In genomic region chr5:105609683-105610082, GRCm38 (mm10) we compare ENCODE assay signal across 8 mouse cellular contexts.
DNase-seq lines count a peak whose midpoint lies in the region; ATAC-seq lines count a peak whose summit lies in the region.

No protein-coding gene starts in this region.

- H3K4me3 ChIP-seq in heart, embryonic 12.5 days: no peak overlapping the region
- no peak overlapping the region for H3K4me3 ChIP-seq in intestine, embryonic 15.5 days (replicated peaks)
- no peak overlapping the region for H3K4me3 ChIP-seq in midbrain, embryonic 15.5 days

- intact Hi-C loops in heart, postnatal 14 days (cut with DNase I): no loop called here

- 75% methylated on average over 12 of the region's 12 CpGs for WGBS in heart, embryonic 12.5 days
- WGBS in intestine, embryonic 15.5 days: 65% methylated on average over 12 of the region's 12 CpGs
- 80% methylated on average over 12 of the region's 12 CpGs for WGBS in midbrain, embryonic 15.5 days

- H3K36me3 ChIP-seq in heart, embryonic 12.5 days: peaks cover 46% of the 10 kb centered on the region
- H3K36me3 ChIP-seq in intestine, embryonic 15.5 days: peaks cover 8% of the 10 kb centered on the region; the same call in 1 of the 2 replicates
- peaks cover 22% of the 10 kb centered on the region for H3K36me3 ChIP-seq in midbrain, embryonic 15.5 days (replicated peaks)

- H3K27ac ChIP-seq in heart, embryonic 12.5 days (ENCODE audit: poor library complexity, severe bottlenecking): no peak overlapping the region
- H3K27ac ChIP-seq in intestine, embryonic 15.5 days: no peak overlapping the region
- no peak overlapping the region for H3K27ac ChIP-seq in midbrain, embryonic 15.5 days

- no peak for DNase-seq in heart, postnatal 14 days
- peak; percentile 85 for DNase-seq in R1 (ENCODE audit: low read depth, low spot score)
- DNase-seq in adrenal gland, postnatal 36 days: no peak
- DNase-seq in thymus, postnatal 10 days (ENCODE audit: low spot score in 2 of 2): no peak
- DNase-seq in cerebellum, adult 11-12 months: no peak

- no peak overlapping the region for H3K9ac ChIP-seq in heart, embryonic 12.5 days
- no peak overlapping the region for H3K9ac ChIP-seq in intestine, embryonic 15.5 days
- no peak overlapping the region for H3K9ac ChIP-seq in midbrain, embryonic 15.5 days

- no peaks in the 10 kb centered on the region for H3K9me3 ChIP-seq in heart, embryonic 12.5 days (replicated peaks)
- no peaks in the 10 kb centered on the region for H3K9me3 ChIP-seq in intestine, embryonic 15.5 days
- no peaks in the 10 kb centered on the region for H3K9me3 ChIP-seq in midbrain, embryonic 15.5 days

- H3K4me1 ChIP-seq in heart, embryonic 12.5 days (replicated peaks): no peaks in the 10 kb centered on the region; the same call in 1 of the 2 replicates
- no peaks in the 10 kb centered on the region for H3K4me1 ChIP-seq in intestine, embryonic 15.5 days (replicated peaks)
- H3K4me1 ChIP-seq in midbrain, embryonic 15.5 days: no peaks in the 10 kb centered on the region

- H3K4me2 ChIP-seq in heart, embryonic 12.5 days: no peak overlapping the region
- H3K4me2 ChIP-seq in intestine, embryonic 15.5 days (replicated peaks): no peak overlapping the region
- no peak overlapping the region for H3K4me2 ChIP-seq in midbrain, embryonic 15.5 days

- H3K27me3 ChIP-seq in heart, embryonic 12.5 days (replicated peaks): no peaks in the 10 kb centered on the region
- H3K27me3 ChIP-seq in intestine, embryonic 15.5 days (replicated peaks): no peaks in the 10 kb centered on the region
- no peaks in the 10 kb centered on the region for H3K27me3 ChIP-seq in midbrain, embryonic 15.5 days (replicated peaks)

- ATAC-seq in heart, embryonic 12.5 days (ENCODE audit: insufficient number of reproducible peaks, low FRiP score): peak; percentile 58; the same call in 1 of the 2 replicates
- peak; percentile 59; the same call in 1 of the 2 replicates for ATAC-seq in intestine, embryonic 15.5 days
- ATAC-seq in midbrain, embryonic 15.5 days (replicated peaks): 0 out of 2 replicates have a peak, but pooled peaks have one; percentile 50
